Mouse (Mus musculus): Measurements from ENCODE around the gene Eef2k. TPM values are rescaled to one million over a fixed set of nuclear protein-coding genes. Genes with fewer than 3 reads are reported as not detected.

The Eef2k gene
- polyA plus RNA-seq, 1 experiment from 2014 or later: 75.4 TPM

DNA sequence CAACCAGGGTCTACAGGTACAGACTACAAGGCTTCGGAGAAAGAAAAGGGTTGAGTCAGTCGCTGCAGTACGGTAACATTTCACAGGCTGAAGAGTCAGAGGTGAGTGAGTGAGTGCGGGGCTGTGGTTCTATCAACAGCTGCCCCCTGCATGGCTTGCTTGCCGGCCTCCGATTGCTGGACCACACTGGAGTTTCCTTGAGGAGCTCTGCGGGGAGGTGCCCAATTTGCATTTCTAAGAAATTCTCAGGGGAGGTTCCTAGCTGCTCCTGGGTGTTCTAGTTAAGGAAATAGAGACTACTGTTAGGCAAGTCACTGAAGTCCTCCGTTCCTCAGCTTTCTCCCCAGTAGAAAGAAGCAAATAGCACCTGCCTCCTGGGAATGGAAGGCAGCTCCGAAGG, 2.1 kb downstream of the Eef2k start:
- peaks cover 26% of the 10 kb centered on the region for H3K4me1 ChIP-seq
- 0 out of 2 replicates have a peak, but pooled peaks cover 10% of the 10 kb centered on the region for H3K36me3 ChIP-seq
- H3K4me3 ChIP-seq (replicated peaks): peak overlapping the region; percentile 84
- WGBS: 23% methylated on average over 9 of the region's 9 CpGs
- peak overlapping the region; percentile 75 for H3K4me2 ChIP-seq (replicated peaks)
- no peak overlapping the region for H3K9ac ChIP-seq
- no peak for ATAC-seq (ENCODE audit: insufficient number of reproducible peaks, low FRiP score, low TSS enrichment, low read depth)
- H3K9me3 ChIP-seq (replicated peaks): no peaks in the 10 kb centered on the region
- H3K27me3 ChIP-seq: no peaks in the 10 kb centered on the region
- H3K27ac ChIP-seq (replicated peaks): no peak overlapping the region

DNA sequence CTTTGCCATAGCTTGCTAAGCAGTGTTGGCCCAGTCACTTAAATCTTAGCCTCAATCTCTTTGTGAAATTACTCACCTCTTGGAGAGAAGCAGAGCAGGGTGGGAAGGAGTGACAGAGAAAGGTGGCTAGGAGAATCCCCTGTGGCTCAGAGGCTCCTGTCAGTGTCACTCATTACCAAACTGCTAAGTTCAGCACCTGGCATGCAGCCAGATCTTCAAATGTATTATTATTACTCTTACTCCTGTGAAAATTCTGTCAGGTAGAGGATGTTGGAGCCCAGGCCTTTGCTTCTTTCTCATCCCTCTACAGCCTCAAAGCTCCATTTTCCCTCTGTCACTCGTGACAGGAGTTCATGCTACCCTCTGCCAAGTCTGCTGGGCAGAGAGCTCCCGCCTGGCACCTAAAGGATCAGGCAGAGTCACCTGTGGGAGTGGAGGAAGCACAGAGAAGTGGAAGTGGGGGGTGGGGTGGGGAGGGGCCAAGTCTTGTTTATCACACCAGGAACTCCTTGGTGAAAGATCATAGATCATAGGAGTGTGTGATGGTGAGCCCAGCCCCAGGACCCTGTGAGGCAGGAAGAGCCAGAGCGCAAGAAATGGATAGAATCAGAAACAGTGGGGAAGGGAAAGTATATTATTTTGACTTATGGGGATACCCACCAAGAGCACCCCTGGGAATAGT, 6.3 kb downstream of the Eef2k start:
- Histone ChIP-seq H3K27ac (replicated peaks) (no peak overlapping the region), H3K4me3 (replicated peaks) (no peak overlapping the region), H3K27me3 (no peaks in the 10 kb centered on the region), H3K4me2 (replicated peaks) (no peak overlapping the region), H3K9me3 (replicated peaks) (no peaks in the 10 kb centered on the region), H3K36me3 (0 out of 2 replicates have a peak, but pooled peaks cover 10% of the 10 kb centered on the region), H3K4me1 (peaks cover 32% of the 10 kb centered on the region), H3K9ac (no peak overlapping the region)
- WGBS: 81% methylated on average over 3 of the region's 3 CpGs
- ATAC-seq (ENCODE audit: insufficient number of reproducible peaks, low FRiP score, low TSS enrichment, low read depth): no peak

DNA sequence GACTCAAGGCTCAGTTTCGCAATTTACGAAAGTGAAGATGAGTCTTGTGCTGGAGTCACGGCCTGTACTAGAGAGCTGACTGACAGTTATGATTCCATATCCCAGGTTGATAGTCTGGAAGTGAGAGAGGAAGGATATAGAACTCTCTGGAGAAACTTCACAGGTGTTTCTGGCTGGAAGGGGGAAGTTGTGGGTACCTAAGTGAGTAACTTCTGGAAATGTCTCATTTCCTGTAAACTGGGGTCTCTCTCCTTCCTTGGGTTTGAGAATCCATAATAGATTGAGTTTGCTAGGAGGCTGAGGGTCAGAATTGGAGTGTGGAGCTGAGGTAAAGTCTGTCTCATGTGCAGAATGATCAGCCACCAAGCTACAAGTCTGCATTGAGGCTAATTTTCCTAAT, 7.5 kb downstream of the Eef2k start:
- Histone ChIP-seq H3K27me3 (no peaks in the 10 kb centered on the region), H3K9ac (no peak overlapping the region), H3K27ac (replicated peaks) (no peak overlapping the region), H3K36me3 (0 out of 2 replicates have a peak, but pooled peaks cover 10% of the 10 kb centered on the region), H3K4me1 (peaks cover 20% of the 10 kb centered on the region), H3K9me3 (replicated peaks) (no peaks in the 10 kb centered on the region), H3K4me2 (replicated peaks) (no peak overlapping the region), H3K4me3 (replicated peaks) (no peak overlapping the region)
- ATAC-seq (ENCODE audit: insufficient number of reproducible peaks, low FRiP score, low TSS enrichment, low read depth): no peak
- WGBS: 74% methylated on average over 3 of the region's 3 CpGs

DNA sequence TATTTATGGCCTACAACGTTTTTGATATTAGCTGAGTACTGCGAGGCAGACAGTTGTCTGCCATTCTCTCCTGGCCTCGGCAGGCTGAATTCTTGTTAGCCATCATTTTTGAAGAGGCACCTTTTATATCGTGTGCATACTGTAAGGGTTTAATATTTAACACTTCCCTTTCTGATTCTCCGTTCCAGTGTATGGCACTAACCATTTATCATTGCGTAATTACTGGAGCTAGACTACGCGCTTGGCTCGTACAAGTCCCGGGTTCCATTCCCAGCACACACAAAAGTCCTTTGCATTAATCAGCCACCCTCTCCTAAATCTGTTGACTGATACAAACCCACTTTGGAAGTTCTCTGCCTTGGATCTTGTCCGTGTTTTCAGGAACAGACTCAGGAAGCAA, 17.2 kb downstream of the Eef2k start:
- H3K9ac ChIP-seq: no peak overlapping the region
- H3K36me3 ChIP-seq: peaks cover 18% of the 10 kb centered on the region
- peaks cover 46% of the 10 kb centered on the region for H3K4me1 ChIP-seq
- no peak for ATAC-seq (ENCODE audit: insufficient number of reproducible peaks, low FRiP score, low TSS enrichment, low read depth)
- H3K27me3 ChIP-seq: no peaks in the 10 kb centered on the region
- WGBS: 82% methylated on average over 11 of the region's 11 CpGs
- no peak overlapping the region for H3K4me2 ChIP-seq (replicated peaks)
- H3K4me3 ChIP-seq (replicated peaks): no peak overlapping the region
- H3K9me3 ChIP-seq (replicated peaks): no peaks in the 10 kb centered on the region
- no peak overlapping the region for H3K27ac ChIP-seq (replicated peaks)

DNA sequence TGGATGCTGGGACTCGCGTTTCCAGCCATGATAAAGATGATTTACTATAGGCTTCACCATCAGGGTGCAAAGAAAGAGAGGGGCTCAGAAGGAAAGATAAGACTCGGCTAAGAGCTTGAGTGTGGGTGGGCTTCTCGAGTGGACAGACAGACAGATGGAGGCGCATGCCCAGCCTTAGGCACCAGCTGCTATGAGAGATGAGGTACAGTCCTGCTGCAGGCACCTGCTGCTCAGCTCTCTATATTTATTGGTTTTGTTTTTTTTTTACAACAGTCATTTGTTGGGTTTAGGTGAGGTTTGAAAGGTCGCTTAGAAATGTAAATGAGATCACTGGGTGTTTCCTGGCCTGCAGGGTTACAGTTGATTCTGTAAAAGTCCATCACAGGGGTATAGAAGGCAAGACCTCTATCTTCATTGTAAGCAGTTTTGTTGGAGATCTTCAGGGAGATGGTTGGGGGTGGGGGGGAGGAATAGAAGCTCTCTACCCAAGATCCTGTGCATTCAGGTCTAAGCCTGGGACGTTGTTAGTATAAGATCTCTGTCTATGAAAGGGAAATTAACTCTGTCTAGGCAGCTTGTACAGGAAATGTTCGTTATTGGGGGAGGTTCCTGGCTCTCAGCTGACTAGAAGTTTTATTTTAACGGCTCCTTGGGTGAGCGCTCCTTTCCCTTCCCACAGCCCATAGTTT, 18.3 kb downstream of the Eef2k start:
- 49% methylated on average over 10 of the region's 10 CpGs for WGBS
- ATAC-seq (ENCODE audit: insufficient number of reproducible peaks, low FRiP score, low TSS enrichment, low read depth): no peak
- H3K9me3 ChIP-seq (replicated peaks): no peaks in the 10 kb centered on the region
- H3K36me3 ChIP-seq: peaks cover 18% of the 10 kb centered on the region
- no peak overlapping the region for H3K9ac ChIP-seq
- no peak overlapping the region for H3K27ac ChIP-seq (replicated peaks)
- H3K4me2 ChIP-seq (replicated peaks): no peak overlapping the region
- H3K27me3 ChIP-seq: no peaks in the 10 kb centered on the region
- no peak overlapping the region for H3K4me3 ChIP-seq (replicated peaks)
- peaks cover 57% of the 10 kb centered on the region for H3K4me1 ChIP-seq

DNA sequence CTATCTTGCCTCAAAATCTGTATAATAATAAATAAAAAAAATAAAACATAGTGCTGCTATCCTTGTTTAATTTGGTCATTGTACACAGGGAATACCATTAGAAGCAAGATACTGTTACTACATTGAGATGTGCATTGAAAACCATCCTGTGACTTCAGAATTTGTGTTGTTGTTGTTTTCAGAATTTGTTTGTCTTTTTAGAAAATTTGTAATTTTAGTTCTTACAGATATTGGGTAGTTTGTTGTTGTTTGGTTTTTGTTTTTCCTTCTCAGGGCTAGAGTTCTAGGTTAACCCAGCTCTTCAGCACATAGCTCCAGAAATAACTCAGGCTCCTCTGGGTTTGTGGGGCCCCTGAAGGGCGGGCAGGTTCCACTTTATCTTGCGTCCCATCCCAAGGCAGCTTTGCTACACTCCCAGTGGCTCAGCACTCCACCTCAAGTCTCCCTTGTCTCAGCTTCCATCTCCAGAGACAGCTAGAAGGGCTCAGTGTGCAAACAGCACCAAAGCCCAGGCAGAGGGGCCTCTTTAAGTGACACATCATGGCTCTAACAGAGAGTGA, 18.9 kb downstream of the Eef2k start:
- H3K27me3 ChIP-seq: no peaks in the 10 kb centered on the region
- no peaks in the 10 kb centered on the region for H3K9me3 ChIP-seq (replicated peaks)
- no peak overlapping the region for H3K4me3 ChIP-seq (replicated peaks)
- ATAC-seq (ENCODE audit: insufficient number of reproducible peaks, low FRiP score, low TSS enrichment, low read depth): no peak
- H3K36me3 ChIP-seq: peaks cover 18% of the 10 kb centered on the region
- H3K9ac ChIP-seq: no peak overlapping the region
- no peak overlapping the region for H3K27ac ChIP-seq (replicated peaks)
- peaks cover 63% of the 10 kb centered on the region for H3K4me1 ChIP-seq
- no peak overlapping the region for H3K4me2 ChIP-seq (replicated peaks)
- WGBS: 28% methylated on average over 2 of the region's 2 CpGs

DNA sequence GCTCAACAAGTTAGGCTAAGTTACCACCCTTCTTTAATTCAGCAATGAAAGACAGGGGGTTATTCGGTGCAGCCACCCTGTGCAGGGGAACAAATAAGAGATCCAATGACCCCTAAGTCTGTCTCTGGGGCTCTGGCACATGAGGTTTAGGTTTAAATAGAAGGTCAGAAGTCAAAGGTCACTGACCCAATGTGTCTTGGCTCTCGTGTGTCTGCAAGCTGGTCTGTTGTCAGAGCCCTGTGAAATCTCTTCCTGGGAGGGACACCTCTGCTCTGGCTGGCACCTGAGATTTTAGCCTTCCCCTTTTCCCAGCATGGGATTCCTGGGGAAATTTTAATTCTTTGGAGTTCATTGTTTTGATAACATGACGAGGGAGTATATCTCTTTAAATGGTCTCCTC, 19.6 kb downstream of the Eef2k start:
- H3K4me2 ChIP-seq (replicated peaks): no peak overlapping the region
- H3K9ac ChIP-seq: no peak overlapping the region
- peaks cover 18% of the 10 kb centered on the region for H3K36me3 ChIP-seq
- WGBS: 19% methylated on average over 3 of the region's 3 CpGs
- H3K27me3 ChIP-seq: no peaks in the 10 kb centered on the region
- H3K4me3 ChIP-seq (replicated peaks): no peak overlapping the region
- peaks cover 67% of the 10 kb centered on the region for H3K4me1 ChIP-seq
- H3K27ac ChIP-seq (replicated peaks): peak overlapping the region; percentile 68; the same call in 1 of the 2 replicates
- ATAC-seq (ENCODE audit: insufficient number of reproducible peaks, low FRiP score, low TSS enrichment, low read depth): no peak
- no peaks in the 10 kb centered on the region for H3K9me3 ChIP-seq (replicated peaks)

DNA sequence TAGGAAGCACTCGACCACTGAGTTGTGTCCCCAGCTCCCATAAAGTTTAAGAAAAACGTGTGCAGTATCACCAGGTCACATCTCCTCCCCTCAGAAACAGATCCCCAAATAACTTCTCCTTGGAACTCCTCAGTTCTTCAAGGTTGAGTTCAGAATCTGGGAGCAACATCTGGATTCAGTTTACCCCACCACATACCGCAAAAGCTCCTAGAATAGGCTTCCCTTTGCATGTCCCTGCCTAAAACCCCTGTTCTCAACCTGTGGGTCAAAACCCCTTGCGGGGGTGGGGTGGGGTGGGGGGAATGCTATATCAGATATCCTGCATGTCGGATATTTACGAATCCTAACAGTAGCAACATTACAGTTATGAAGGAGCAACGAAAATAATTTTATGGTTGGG, 20.0 kb downstream of the Eef2k start:
- H3K9me3 ChIP-seq (replicated peaks): no peaks in the 10 kb centered on the region
- H3K36me3 ChIP-seq: peaks cover 18% of the 10 kb centered on the region
- H3K9ac ChIP-seq: no peak overlapping the region
- H3K4me1 ChIP-seq: peaks cover 67% of the 10 kb centered on the region
- H3K4me2 ChIP-seq (replicated peaks): no peak overlapping the region
- no peaks in the 10 kb centered on the region for H3K27me3 ChIP-seq
- ATAC-seq (ENCODE audit: insufficient number of reproducible peaks, low FRiP score, low TSS enrichment, low read depth): no peak
- H3K4me3 ChIP-seq (replicated peaks): no peak overlapping the region
- H3K27ac ChIP-seq (replicated peaks): peak overlapping the region; percentile 68
- WGBS: 32% methylated on average over 7 of the region's 7 CpGs

DNA sequence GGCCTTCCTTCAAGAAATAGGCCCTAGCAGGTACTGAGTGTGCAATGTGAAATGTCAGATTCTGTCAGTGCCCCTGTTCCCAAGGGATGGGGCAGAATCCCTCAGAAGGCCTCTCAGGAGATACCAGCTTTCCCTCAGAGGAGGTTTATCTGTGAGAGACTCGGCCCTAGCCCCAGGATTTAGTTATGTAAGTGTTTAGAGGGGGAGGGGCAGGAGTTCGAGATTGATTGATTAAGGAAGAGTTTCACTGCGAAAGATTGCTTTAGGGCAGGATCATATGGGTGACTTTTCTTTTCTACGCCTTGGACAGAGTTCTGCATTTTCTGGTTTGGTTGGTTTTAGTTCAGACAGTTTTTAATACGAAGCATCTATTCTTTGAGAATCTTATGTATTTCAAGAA, 20.8 kb downstream of the Eef2k start:
- WGBS: 19% methylated on average over 5 of the region's 5 CpGs
- Histone ChIP-seq H3K4me3 (replicated peaks) (no peak overlapping the region), H3K9me3 (replicated peaks) (no peaks in the 10 kb centered on the region), H3K4me2 (replicated peaks) (0 out of 2 replicates have a peak overlapping the region, but pooled peaks have one; percentile 1), H3K36me3 (peaks cover 14% of the 10 kb centered on the region), H3K4me1 (peaks cover 67% of the 10 kb centered on the region), H3K27ac (replicated peaks) (peak overlapping the region; percentile 68), H3K9ac (no peak overlapping the region), H3K27me3 (no peaks in the 10 kb centered on the region)
- no peak for ATAC-seq (ENCODE audit: insufficient number of reproducible peaks, low FRiP score, low TSS enrichment, low read depth)

DNA sequence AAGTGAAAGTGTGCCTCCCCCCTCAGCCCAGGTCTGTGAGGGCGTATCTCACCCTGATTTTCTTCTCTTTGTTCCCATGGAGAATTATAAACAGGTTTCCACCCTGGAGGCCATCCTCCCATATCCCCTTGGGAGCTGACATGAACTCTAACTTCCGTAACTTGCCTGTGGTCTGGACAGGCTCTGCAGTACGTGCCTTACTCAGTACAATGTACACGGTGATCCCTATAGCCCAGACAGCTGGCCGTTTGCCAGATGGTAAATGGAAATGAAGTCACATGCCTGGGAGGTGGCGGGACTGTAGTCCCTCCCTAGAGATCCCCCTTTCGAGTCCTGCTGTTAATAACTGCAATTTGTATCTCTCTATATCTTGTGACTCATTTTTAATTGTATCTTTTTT, 22.5 kb downstream of the Eef2k start:
- Histone ChIP-seq H3K27ac (replicated peaks) (peak overlapping the region; percentile 79), H3K4me3 (replicated peaks) (no peak overlapping the region), H3K27me3 (no peaks in the 10 kb centered on the region), H3K9ac (no peak overlapping the region), H3K36me3 (peaks cover under 1% of the 10 kb centered on the region), H3K4me2 (replicated peaks) (peak overlapping the region; percentile 18; the same call in 1 of the 2 replicates), H3K4me1 (peaks cover 77% of the 10 kb centered on the region), H3K9me3 (replicated peaks) (no peaks in the 10 kb centered on the region)
- WGBS: 6% methylated on average over 7 of the region's 7 CpGs
- peak; percentile 81 for ATAC-seq (ENCODE audit: insufficient number of reproducible peaks, low FRiP score, low TSS enrichment, low read depth)

DNA sequence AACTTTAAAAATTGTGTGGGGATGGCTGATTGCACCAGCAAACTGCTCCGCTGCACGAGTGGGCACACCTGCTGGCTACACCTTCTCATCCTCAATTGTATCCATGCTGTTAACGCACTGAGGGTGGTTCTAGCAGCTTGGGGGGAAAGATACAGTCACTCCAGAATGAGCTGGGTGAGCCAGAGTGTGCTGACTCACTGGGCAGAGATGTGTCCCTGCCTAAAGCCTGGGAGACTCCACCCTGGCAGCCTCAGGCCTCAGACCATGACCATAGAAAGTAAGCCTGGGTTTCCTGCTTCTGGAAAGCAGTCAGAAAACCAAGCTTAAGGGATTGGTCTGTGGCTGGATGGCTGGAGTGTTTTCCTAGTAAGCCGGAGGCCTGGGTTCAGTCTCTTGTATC, 23.2 kb downstream of the Eef2k start:
- Histone ChIP-seq H3K4me3 (replicated peaks) (no peak overlapping the region), H3K4me1 (peaks cover 72% of the 10 kb centered on the region), H3K36me3 (no peaks in the 10 kb centered on the region), H3K9ac (no peak overlapping the region), H3K27me3 (no peaks in the 10 kb centered on the region), H3K4me2 (replicated peaks) (no peak overlapping the region), H3K27ac (replicated peaks) (peak overlapping the region; percentile 73), H3K9me3 (replicated peaks) (no peaks in the 10 kb centered on the region)
- peak; percentile 59; the same call in 1 of the 2 replicates for ATAC-seq (ENCODE audit: insufficient number of reproducible peaks, low FRiP score, low TSS enrichment, low read depth)
- WGBS: 68% methylated on average over 4 of the region's 4 CpGs
